Mouse (Mus musculus) v-Abl transformed pro-B cells (cell line): ENCODE measurements at regions not wholly inside any gene's neighbourhood (a gene's known extent, or its start where the extent isn't known, plus 50 kb on each side); places are given as distances from the start of the nearest gene placed in this dataset.

Experiments
- in situ Hi-C, 2 experiments: fragments of 400-800 bp; cut with MboI; formaldehyde crosslinking; loops; one replicate each; pipeline ENCODE4 v1.15.1; 2025; ENCODE audit not compliant: unreplicated experiment in 2 of 2

GRCm38 (mm10) chr8:92008616-92009610, 207.0 kb upstream of the Irx3 start:
- in situ Hi-C loops = loop anchor here in 1 of 2 experiments (25.0 kb wide), 1 partner anchor 522 kb away; no protein-coding TSS in a partner anchor

GRCm38 (mm10) chr8:92005091-92005490, 203.2 kb upstream of the Irx3 start:
- in situ Hi-C loops = loop anchor here in 1 of 2 experiments (25.0 kb wide), 1 partner anchor 518 kb away; no protein-coding TSS in a partner anchor

- in situ Hi-C loops = loop anchor here in 1 of 2 experiments (25.0 kb wide), 1 partner anchor 517 kb away; no protein-coding TSS in a partner anchor
Observed at GRCm38 (mm10) chr8:92004532-92004931, 202.7 kb upstream of the Irx3 start.

- in situ Hi-C loops = loop anchor here in 1 of 2 experiments (25.0 kb wide), 1 partner anchor 513 kb away; no protein-coding TSS in a partner anchor
Observed at GRCm38 (mm10) chr8:92000368-92000767, 198.5 kb upstream of the Irx3 start.

- in situ Hi-C loops = loop anchor here in 1 of 2 experiments (25.0 kb wide), 1 partner anchor 512 kb away; no protein-coding TSS in a partner anchor
Observed at GRCm38 (mm10) chr8:91999661-92000060, 197.8 kb upstream of the Irx3 start.

- in situ Hi-C loops = no loop called here
Observed at GRCm38 (mm10) chr8:91999189-91999588, 197.3 kb upstream of the Irx3 start.

GRCm38 (mm10) chr8:91997892-91998189, 196.0 kb upstream of the Irx3 start:
- in situ Hi-C loops = no loop called here

- in situ Hi-C loops = no loop called here
Observed at GRCm38 (mm10) chr8:91997023-91997891, 195.4 kb upstream of the Irx3 start.

GRCm38 (mm10) chr8:91996305-91997022, 194.6 kb upstream of the Irx3 start:
- in situ Hi-C loops = no loop called here

- in situ Hi-C loops = no loop called here
Observed at GRCm38 (mm10) chr8:91995407-91996144, 193.7 kb upstream of the Irx3 start.

- in situ Hi-C loops = no loop called here
Observed at GRCm38 (mm10) chr8:91991542-91992452, 189.9 kb upstream of the Irx3 start.

GRCm38 (mm10) chr8:91990952-91991351, 189.1 kb upstream of the Irx3 start:
- in situ Hi-C loops = no loop called here

GRCm38 (mm10) chr8:91990048-91990447, 188.2 kb upstream of the Irx3 start:
- in situ Hi-C loops = no loop called here

- in situ Hi-C loops = no loop called here
Observed at GRCm38 (mm10) chr8:91988866-91989633, 187.2 kb upstream of the Irx3 start.

- in situ Hi-C loops = no loop called here
Observed at GRCm38 (mm10) chr8:91987854-91988253, 186.0 kb upstream of the Irx3 start.

- in situ Hi-C loops = no loop called here
Observed at GRCm38 (mm10) chr8:91983171-91983570, 181.3 kb upstream of the Irx3 start.

GRCm38 (mm10) chr8:91976900-91977585, 175.2 kb upstream of the Irx3 start:
- in situ Hi-C loops = no loop called here
